Mouse (Mus musculus): ENCODE measurements around the gene Pgm5.

DNA sequence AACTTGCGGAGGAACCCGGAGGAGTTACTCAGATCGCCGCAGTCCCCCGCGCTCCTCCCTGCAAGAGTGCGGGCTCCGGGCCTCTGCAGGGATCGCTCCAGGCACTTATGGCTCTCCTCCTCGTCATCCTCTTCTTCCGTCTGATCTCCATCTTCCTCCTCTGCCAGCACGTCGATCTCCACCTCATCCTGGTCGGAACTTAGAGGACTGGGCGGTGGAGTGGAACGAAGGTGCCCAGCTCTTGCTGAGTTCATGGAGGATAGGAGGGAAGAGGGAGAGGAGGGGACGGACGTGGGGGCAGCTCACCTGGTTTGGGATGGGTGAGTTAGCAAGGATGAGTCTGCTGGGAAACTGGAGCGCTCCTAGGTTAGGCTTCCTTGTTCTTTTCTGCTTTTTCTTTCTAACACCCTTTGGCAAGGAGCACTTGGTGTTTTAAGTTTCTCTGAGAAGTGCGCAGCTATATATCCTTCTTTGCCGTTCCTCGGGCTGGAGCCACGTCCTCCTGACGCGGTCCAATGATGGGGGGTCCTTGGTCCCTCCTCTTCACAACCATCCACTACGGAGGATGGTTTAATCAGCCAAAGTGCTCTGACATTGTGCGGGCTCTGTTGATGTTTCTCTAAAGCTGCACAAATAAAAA is 39.0 kb upstream of the Pgm5 start, which contains the start of gene Foxd4:
- TF ChIP-seq POLR2A (IDR thresholded peaks at IDR 0.05; ENCODE audit: borderline replicate concordance, low read depth, low read length), result no peak
- no peak for TF ChIP-seq CTCF (IDR thresholded peaks at IDR 0.05; ENCODE audit: low read depth, low read length)

Measured in bone marrow macrophage, adult 2 months (primary cell).